Mouse (Mus musculus) lung, postnatal 25 days (tissue): ENCODE data around the gene Wrb.
"Not testable (repeated sequence)": the region's sequence is repeated elsewhere in the genome, so short reads cannot be mapped to it uniquely, and the experiment has no call there.

Experiments
- DNase-seq: peaks from one replicate; pipeline ENCODE4 v3.0.0; 2022; ENCODE audit warnings: low spot score

Wrb gene

GRCm38 (mm10) chr16:96145110-96145800 lies at the start of gene Wrb:
Gene Wrb (plus strand): TSS chr16:96145407.
- peak; percentile 99 for DNase-seq

GRCm38 (mm10) chr16:96095966-96096365 lies 49.2 kb upstream of the Wrb start:
- DNase-seq, result no peak

- DNase-seq, result not testable (repeated sequence)
Observed at GRCm38 (mm10) chr16:96097811-96098210, 47.4 kb upstream of the Wrb start.

GRCm38 (mm10) chr16:96103036-96103435 lies 42.2 kb upstream of the Wrb start:
- DNase-seq, result no peak

- DNase-seq, result no peak
Observed at GRCm38 (mm10) chr16:96109673-96110072, 35.5 kb upstream of the Wrb start.

GRCm38 (mm10) chr16:96110655-96111345 lies 34.4 kb upstream of the Wrb start:
- no peak for DNase-seq

GRCm38 (mm10) chr16:96112769-96113168 lies 32.4 kb upstream of the Wrb start:
- DNase-seq, result no peak

- no peak for DNase-seq
Observed at GRCm38 (mm10) chr16:96114729-96115128, 30.5 kb upstream of the Wrb start.

GRCm38 (mm10) chr16:96120022-96120623 lies 25.1 kb upstream of the Wrb start:
- no peak for DNase-seq

GRCm38 (mm10) chr16:96126684-96127171 lies 18.5 kb upstream of the Wrb start:
- DNase-seq, result peak; percentile 66

GRCm38 (mm10) chr16:96127288-96127656 lies 17.9 kb upstream of the Wrb start:
- DNase-seq, result no peak

GRCm38 (mm10) chr16:96127657-96128344 lies 17.4 kb upstream of the Wrb start, which contains the start of gene Hmgn1:
Gene Hmgn1 (minus strand): TSS chr16:96127729.
- peak; percentile 97 for DNase-seq

- no peak for DNase-seq
Observed at GRCm38 (mm10) chr16:96128466-96128865, 16.7 kb upstream of the Wrb start.

GRCm38 (mm10) chr16:96144748-96145109 lies 478 bp upstream of the Wrb start:
- not testable (repeated sequence) for DNase-seq

GRCm38 (mm10) chr16:96145814-96146213 lies 607 bp downstream of the Wrb start:
- no peak for DNase-seq

GRCm38 (mm10) chr16:96148834-96149233 lies 3.6 kb downstream of the Wrb start:
- no peak for DNase-seq

GRCm38 (mm10) chr16:96149311-96149710 lies 4.1 kb downstream of the Wrb start:
- no peak for DNase-seq

GRCm38 (mm10) chr16:96150995-96151394 lies 5.8 kb downstream of the Wrb start:
- DNase-seq, result no peak

- peak; percentile 67 for DNase-seq
Observed at GRCm38 (mm10) chr16:96151551-96151950, 6.3 kb downstream of the Wrb start.

GRCm38 (mm10) chr16:96154476-96154875 lies 9.3 kb downstream of the Wrb start:
- no peak for DNase-seq

- DNase-seq, result no peak
Observed at GRCm38 (mm10) chr16:96156019-96156418, 10.8 kb downstream of the Wrb start.

- no peak for DNase-seq
Observed at GRCm38 (mm10) chr16:96157171-96157570, 12.0 kb downstream of the Wrb start.
